In the genomic region with DNA sequence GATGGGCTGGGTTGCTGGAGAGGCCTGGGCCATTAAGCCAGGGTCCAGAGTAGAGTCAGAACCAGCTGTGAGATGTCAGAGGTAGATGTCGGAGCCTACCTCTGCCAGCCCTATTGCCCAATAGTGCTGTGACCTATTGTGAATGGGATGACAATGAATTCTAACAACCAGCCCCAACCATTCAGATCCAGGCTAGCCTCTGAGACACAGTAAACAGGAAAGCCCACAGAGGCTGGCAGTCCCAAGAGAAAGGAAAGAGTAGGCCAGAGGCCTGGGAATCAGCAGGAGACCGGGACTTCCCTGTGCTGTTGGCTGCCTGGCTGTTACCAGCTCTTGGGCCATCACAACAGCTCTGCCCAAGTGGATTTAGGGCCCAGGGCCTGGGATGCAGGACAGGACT, we compare ENCODE assay signal across 10 mouse cellular contexts. TPM values are rescaled to one million over a fixed set of nuclear protein-coding genes. Genes with fewer than 3 reads are reported as not detected.
DNase-seq lines count a peak whose midpoint lies in the region; ATAC-seq and TF ChIP-seq lines count a peak whose summit lies in the region.
"Had no signal": no experiment of that assay in that cellular context is flagged by ENCODE, and none has a peak within 500 bp of the region (broad histone marks: within the 10 kb centered on the region; RNA-seq: fewer than 3 reads in every experiment).

No protein-coding gene starts in this region.

- H3K9me3 ChIP-seq in kidney, postnatal 0 days (replicated peaks; ENCODE audit: low read length): no peaks in the 10 kb centered on the region
- H3K9me3 ChIP-seq in embryonic facial prominence, embryonic 14.5 days (ENCODE audit: control insufficient read depth, low read length): no peaks in the 10 kb centered on the region
- no peaks in the 10 kb centered on the region for H3K9me3 ChIP-seq in heart, postnatal 0 days (replicated peaks; ENCODE audit: control insufficient read depth, low read length)

- no peak overlapping the region for H3K4me2 ChIP-seq in kidney, postnatal 0 days (ENCODE audit: low read length)
- no peak overlapping the region for H3K4me2 ChIP-seq in embryonic facial prominence, embryonic 14.5 days (ENCODE audit: low read depth, low read length)
- H3K4me2 ChIP-seq in heart, postnatal 0 days (ENCODE audit: low read depth, low read length): no peak overlapping the region

- intact Hi-C loops in left cerebral cortex, adult 2 months (cut with DNase I): no loop called here

- 86% methylated on average over 2 of the region's 2 CpGs for WGBS in kidney, postnatal 0 days
- WGBS in embryonic facial prominence, embryonic 14.5 days: 92% methylated on average over 2 of the region's 2 CpGs
- 60% methylated on average over 2 of the region's 2 CpGs for WGBS in heart, postnatal 0 days

- peaks cover 20% of the 10 kb centered on the region for H3K4me1 ChIP-seq in kidney, postnatal 0 days (replicated peaks; ENCODE audit: insufficient read depth, low read length)
- peaks cover 17% of the 10 kb centered on the region for H3K4me1 ChIP-seq in embryonic facial prominence, embryonic 14.5 days (ENCODE audit: control insufficient read depth, insufficient read depth, low read length)
- H3K4me1 ChIP-seq in heart, postnatal 0 days (ENCODE audit: control insufficient read depth, insufficient read depth): peaks cover 28% of the 10 kb centered on the region

- no peak overlapping the region for H3K9ac ChIP-seq in kidney, postnatal 0 days (ENCODE audit: low read depth, low read length)
- H3K9ac ChIP-seq in embryonic facial prominence, embryonic 14.5 days (ENCODE audit: low read depth, low read length): no peak overlapping the region
- H3K9ac ChIP-seq in heart, postnatal 0 days (replicated peaks; ENCODE audit: low read depth, low read length): no peak overlapping the region; the same call in 1 of the 2 replicates

- DNase-seq in kidney, postnatal 0 days (ENCODE audit: low spot score): no peak
- DNase-seq in kidney, postnatal 36 days: no peak
- no peak for DNase-seq in embryonic facial prominence, embryonic 14.5 days (ENCODE audit: low spot score)
- no peak for DNase-seq in heart, postnatal 0 days (ENCODE audit: low spot score)
- DNase-seq in lung, postnatal 36 days: peak; percentile 76
- no peak for DNase-seq in spleen, adult 12 weeks (ENCODE audit: low spot score)
- DNase-seq in left cerebral cortex, adult 2 months (ENCODE audit: extremely low spot score in 1 of 2, low spot score in 2 of 2): no peak
- DNase-seq: gastrocnemius, postnatal 25 days; kidney, postnatal 10 days had no signal

- no peak overlapping the region for H3K4me3 ChIP-seq in kidney, postnatal 0 days (replicated peaks; ENCODE audit: low read depth, low read length)
- H3K4me3 ChIP-seq in embryonic facial prominence, embryonic 14.5 days (ENCODE audit: low read depth, low read length): no peak overlapping the region
- H3K4me3 ChIP-seq in heart, postnatal 0 days (ENCODE audit: low read depth, low read length): no peak overlapping the region
- H3K4me3 ChIP-seq in left cerebral cortex, adult 2 months: no peak overlapping the region
- H3K4me3 ChIP-seq: myocyte had no signal

- no peak for TF ChIP-seq CTCF in kidney, postnatal 0 days (IDR thresholded peaks at IDR 0.05; ENCODE audit: low read depth)
- no peak for TF ChIP-seq CTCF in heart, postnatal 0 days (IDR thresholded peaks at IDR 0.05; ENCODE audit: low read depth)
- TF ChIP-seq CTCF in left cerebral cortex, adult 2 months (IDR thresholded peaks at IDR 0.05): no peak

- no peak for ATAC-seq in kidney, postnatal 0 days (replicated peaks; ENCODE audit: low FRiP score, low read depth)
- ATAC-seq in embryonic facial prominence, embryonic 14.5 days (ENCODE audit: low read depth): no peak
- no peak for ATAC-seq in heart, postnatal 0 days (ENCODE audit: insufficient read depth, low read depth)

- H3K27me3 ChIP-seq in kidney, postnatal 0 days (ENCODE audit: insufficient read depth, low read length): no peaks in the 10 kb centered on the region
- no peaks in the 10 kb centered on the region for H3K27me3 ChIP-seq in embryonic facial prominence, embryonic 14.5 days (replicated peaks; ENCODE audit: control insufficient read depth, insufficient read depth, low read length)
- H3K27me3 ChIP-seq in heart, postnatal 0 days (ENCODE audit: control insufficient read depth, insufficient read depth, low read length): no peaks in the 10 kb centered on the region

- H3K27ac ChIP-seq in kidney, postnatal 0 days: peak overlapping the region; percentile 70
- H3K27ac ChIP-seq in embryonic facial prominence, embryonic 14.5 days (replicated peaks; ENCODE audit: low read depth, low read length): peak overlapping the region; percentile 59; the same call in 1 of the 2 replicates
- peak overlapping the region; percentile 71 for H3K27ac ChIP-seq in heart, postnatal 0 days (ENCODE audit: low read depth)
- no peak overlapping the region for H3K27ac ChIP-seq in left cerebral cortex, adult 2 months

- TF ChIP-seq EP300 in heart, postnatal 0 days (IDR thresholded peaks at IDR 0.05; ENCODE audit: low read depth): no peak

- no peaks in the 10 kb centered on the region for H3K36me3 ChIP-seq in kidney, postnatal 0 days (ENCODE audit: insufficient read depth, low read length)
- no peaks in the 10 kb centered on the region for H3K36me3 ChIP-seq in embryonic facial prominence, embryonic 14.5 days (ENCODE audit: control insufficient read depth, insufficient read depth, low read length)
- H3K36me3 ChIP-seq in heart, postnatal 0 days (replicated peaks; ENCODE audit: control insufficient read depth, insufficient read depth, low read length): no peaks in the 10 kb centered on the region

RNA-seq across cellular contexts. Expression of a gene that starts 1.1 kb away (rescaled TPM):
- 12.1 and 12.9 TPM in 2 replicates for polyA plus RNA-seq in kidney, postnatal 0 days (2015; fragmentation: Nextera tagmentation; extraction: Ambion mirVana)
- polyA plus RNA-seq in embryonic facial prominence, embryonic 14.5 days (2014; fragmentation: Nextera tagmentation; extraction: Ambion mirVana): 29.9 and 35.8 TPM in 2 replicates
- 54.0 and 63.3 TPM in 2 replicates for total RNA-seq in heart, postnatal 0 days (2014; rRNA removed; ENCODE audit: low replicate concordance)
- 4.9 and 5.7 TPM in 2 replicates for polyA plus RNA-seq in heart, postnatal 0 days (2015; fragmentation: Nextera tagmentation; extraction: Ambion mirVana)
- total RNA-seq in left cerebral cortex, adult 2 months (2021): 10 to 100 TPM; 23.8 to 23.9 TPM
